Mouse (Mus musculus): ENCODE data around the gene Map3k9. TPM values are rescaled to one million over a fixed set of nuclear protein-coding genes. Genes with fewer than 3 reads are reported as not detected.

Map3k9 gene
- polyA plus RNA-seq, 1 experiment, result 4.8 TPM

- H3K36me3 ChIP-seq (ENCODE audit: control insufficient read depth, insufficient read depth, low read length), result no peaks in the 10 kb centered on the region
- H3K4me1 ChIP-seq (ENCODE audit: control insufficient read depth, insufficient read depth, insufficient read length, low read length), result peaks cover 16% of the 10 kb centered on the region; the same call in 1 of the 2 replicates
- 86% methylated on average over 5 of the region's 5 CpGs for WGBS
- H3K27me3 ChIP-seq (ENCODE audit: control insufficient read depth, insufficient read depth, low read length), result no peaks in the 10 kb centered on the region
- H3K27ac ChIP-seq (ENCODE audit: insufficient read depth, low read depth, low read length), result no peak overlapping the region
- no peak for TF ChIP-seq CTCF (IDR thresholded peaks at IDR 0.05; ENCODE audit: extremely low read depth, insufficient read length, insufficient replicate concordance, low read depth, low read length)
- no peak for TF ChIP-seq POLR2A (IDR thresholded peaks at IDR 0.05; ENCODE audit: low read depth, low read length)
- no peak overlapping the region for H3K4me3 ChIP-seq (ENCODE audit: low read depth, low read length)
Measured at GRCm38 (mm10) chr12:81806114-81806513, 25.1 kb upstream of the Map3k9 start.

GRCm38 (mm10) chr12:81803803-81804202, 22.8 kb upstream of the Map3k9 start:
- Histone ChIP-seq H3K4me1 (ENCODE audit: control insufficient read depth, insufficient read depth, insufficient read length, low read length) (peaks cover 11% of the 10 kb centered on the region; the same call in 1 of the 2 replicates), H3K4me3 (ENCODE audit: low read depth, low read length) (no peak overlapping the region), H3K27ac (ENCODE audit: insufficient read depth, low read depth, low read length) (no peak overlapping the region), H3K36me3 (ENCODE audit: control insufficient read depth, insufficient read depth, low read length) (no peaks in the 10 kb centered on the region), H3K27me3 (ENCODE audit: control insufficient read depth, insufficient read depth, low read length) (no peaks in the 10 kb centered on the region)
- 84% methylated on average over 7 of the region's 7 CpGs for WGBS
- no peak for TF ChIP-seq CTCF (IDR thresholded peaks at IDR 0.05; ENCODE audit: extremely low read depth, insufficient read length, insufficient replicate concordance, low read depth, low read length)
- TF ChIP-seq POLR2A (IDR thresholded peaks at IDR 0.05; ENCODE audit: low read depth, low read length), result no peak

GRCm38 (mm10) chr12:81803016-81803415, 22.0 kb upstream of the Map3k9 start:
- peaks cover 7% of the 10 kb centered on the region; the same call in 1 of the 2 replicates for H3K4me1 ChIP-seq (ENCODE audit: control insufficient read depth, insufficient read depth, insufficient read length, low read length)
- H3K27me3 ChIP-seq (ENCODE audit: control insufficient read depth, insufficient read depth, low read length), result no peaks in the 10 kb centered on the region
- no peak overlapping the region for H3K4me3 ChIP-seq (ENCODE audit: low read depth, low read length)
- H3K27ac ChIP-seq (ENCODE audit: insufficient read depth, low read depth, low read length), result no peak overlapping the region
- no peak for TF ChIP-seq POLR2A (IDR thresholded peaks at IDR 0.05; ENCODE audit: low read depth, low read length)
- TF ChIP-seq CTCF (IDR thresholded peaks at IDR 0.05; ENCODE audit: extremely low read depth, insufficient read length, insufficient replicate concordance, low read depth, low read length), result no peak
- no peaks in the 10 kb centered on the region for H3K36me3 ChIP-seq (ENCODE audit: control insufficient read depth, insufficient read depth, low read length)
- over 99% methylated on average over 3 of the region's 3 CpGs for WGBS

GRCm38 (mm10) chr12:81801134-81801533, 20.2 kb upstream of the Map3k9 start:
- 73% methylated on average over 9 of the region's 9 CpGs for WGBS
- H3K27me3 ChIP-seq (ENCODE audit: control insufficient read depth, insufficient read depth, low read length), result no peaks in the 10 kb centered on the region
- H3K27ac ChIP-seq (ENCODE audit: insufficient read depth, low read depth, low read length), result no peak overlapping the region
- no peaks in the 10 kb centered on the region for H3K36me3 ChIP-seq (ENCODE audit: control insufficient read depth, insufficient read depth, low read length)
- H3K4me3 ChIP-seq (ENCODE audit: low read depth, low read length), result no peak overlapping the region
- TF ChIP-seq CTCF (IDR thresholded peaks at IDR 0.05; ENCODE audit: extremely low read depth, insufficient read length, insufficient replicate concordance, low read depth, low read length) (no peak), POLR2A (IDR thresholded peaks at IDR 0.05; ENCODE audit: low read depth, low read length) (no peak)
- no peaks in the 10 kb centered on the region for H3K4me1 ChIP-seq (ENCODE audit: control insufficient read depth, insufficient read depth, insufficient read length, low read length)

- 4% methylated on average over 7 of the region's 7 CpGs for WGBS
- Histone ChIP-seq H3K36me3 (ENCODE audit: control insufficient read depth, insufficient read depth, low read length) (no peaks in the 10 kb centered on the region), H3K4me3 (ENCODE audit: low read depth, low read length) (no peak overlapping the region), H3K27ac (ENCODE audit: insufficient read depth, low read depth, low read length) (no peak overlapping the region), H3K27me3 (ENCODE audit: control insufficient read depth, insufficient read depth, low read length) (no peaks in the 10 kb centered on the region), H3K4me1 (ENCODE audit: control insufficient read depth, insufficient read depth, insufficient read length, low read length) (no peaks in the 10 kb centered on the region)
- TF ChIP-seq POLR2A (IDR thresholded peaks at IDR 0.05; ENCODE audit: low read depth, low read length), result no peak
- peak; percentile 94; the same call in 1 of the 2 replicates for TF ChIP-seq CTCF (IDR thresholded peaks at IDR 0.05; ENCODE audit: extremely low read depth, insufficient read length, insufficient replicate concordance, low read depth, low read length)
Measured at GRCm38 (mm10) chr12:81796541-81796940, 15.6 kb upstream of the Map3k9 start.

GRCm38 (mm10) chr12:81792511-81793218, 11.7 kb upstream of the Map3k9 start:
- TF ChIP-seq POLR2A (IDR thresholded peaks at IDR 0.05; ENCODE audit: low read depth, low read length) (no peak), CTCF (IDR thresholded peaks at IDR 0.05; ENCODE audit: extremely low read depth, insufficient read length, insufficient replicate concordance, low read depth, low read length) (no peak)
- Histone ChIP-seq H3K4me3 (ENCODE audit: low read depth, low read length) (no peak overlapping the region), H3K4me1 (ENCODE audit: control insufficient read depth, insufficient read depth, insufficient read length, low read length) (no peaks in the 10 kb centered on the region), H3K27me3 (ENCODE audit: control insufficient read depth, insufficient read depth, low read length) (no peaks in the 10 kb centered on the region), H3K36me3 (ENCODE audit: control insufficient read depth, insufficient read depth, low read length) (no peaks in the 10 kb centered on the region), H3K27ac (ENCODE audit: insufficient read depth, low read depth, low read length) (no peak overlapping the region)
- WGBS, result 75% methylated on average over 6 of the region's 6 CpGs

GRCm38 (mm10) chr12:81789499-81789898, 8.5 kb upstream of the Map3k9 start:
- TF ChIP-seq POLR2A (IDR thresholded peaks at IDR 0.05; ENCODE audit: low read depth, low read length) (no peak), CTCF (IDR thresholded peaks at IDR 0.05; ENCODE audit: extremely low read depth, insufficient read length, insufficient replicate concordance, low read depth, low read length) (no peak)

More at GRCm38 (mm10) chr12:81789499-81789898, 8.5 kb upstream of the Map3k9 start:
- H3K27me3 ChIP-seq (ENCODE audit: control insufficient read depth, insufficient read depth, low read length), result no peaks in the 10 kb centered on the region
- no peaks in the 10 kb centered on the region for H3K36me3 ChIP-seq (ENCODE audit: control insufficient read depth, insufficient read depth, low read length)
- H3K4me3 ChIP-seq (ENCODE audit: low read depth, low read length), result no peak overlapping the region
- no peak overlapping the region for H3K27ac ChIP-seq (ENCODE audit: insufficient read depth, low read depth, low read length)
- H3K4me1 ChIP-seq (ENCODE audit: control insufficient read depth, insufficient read depth, insufficient read length, low read length), result no peaks in the 10 kb centered on the region
- 46% methylated on average over 2 of the region's 2 CpGs for WGBS
